Mouse (Mus musculus) heart, adult 8-10 months (tissue): ENCODE data around the gene Tnrc6b. TPM values are rescaled to one million over a fixed set of nuclear protein-coding genes. Genes with fewer than 3 reads are reported as not detected.

Experiments
- DNase-seq: peaks from one replicate; pipeline ENCODE4 v3.0.0; 2022; ENCODE audit warnings: low spot score
- total RNA-seq, 4 experiments: library from RNA; stranded (reverse); gene quantifications; 2 replicates each; pipeline ENCODE4 v1.2.4; 2022

Gene Tnrc6b
- total RNA-seq: 10 to 100 TPM; 48.4 to 52.2 (median 48.9) TPM

DNA sequence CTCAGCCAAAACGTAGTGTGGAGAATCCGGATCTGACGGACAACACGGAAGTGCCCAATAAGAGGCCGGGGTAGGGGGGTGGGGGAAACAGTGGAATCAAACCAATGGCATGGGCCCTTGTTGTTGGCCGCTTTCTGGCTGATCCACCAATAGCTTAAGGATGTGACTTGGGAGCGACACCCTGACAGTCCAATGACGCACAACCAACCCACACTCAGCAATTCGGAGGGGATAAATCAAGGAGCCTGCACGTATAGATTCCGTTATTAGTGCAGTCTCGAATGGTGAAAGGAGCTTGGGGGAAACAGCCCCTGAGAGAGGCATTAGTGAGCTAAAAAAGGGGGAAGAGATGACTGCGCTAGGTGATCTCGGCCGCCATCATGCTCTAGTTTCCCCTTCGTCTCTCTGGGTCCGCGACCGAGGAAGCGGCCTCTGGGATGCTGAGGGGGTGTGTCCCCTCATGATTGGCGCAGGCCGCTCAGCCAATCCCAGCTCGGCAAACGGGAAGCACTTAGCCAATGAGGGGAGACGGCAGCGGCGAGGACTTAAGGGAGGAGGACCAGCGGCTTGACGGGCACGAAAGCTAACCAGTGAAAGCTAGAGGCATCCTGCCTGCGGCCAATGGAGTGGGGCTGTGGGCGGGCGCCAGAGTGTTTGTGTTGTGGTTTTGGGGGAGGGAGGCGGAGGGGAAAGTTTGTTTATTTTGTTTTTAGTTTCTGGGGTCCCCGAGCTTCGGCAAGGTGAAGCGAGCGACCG lies at the start of gene Tnrc6b:
Gene Tnrc6b, plus strand, starts transcription at position 706 of the 756 bp plus-strand sequence.
- peak; percentile 99 for DNase-seq

DNA sequence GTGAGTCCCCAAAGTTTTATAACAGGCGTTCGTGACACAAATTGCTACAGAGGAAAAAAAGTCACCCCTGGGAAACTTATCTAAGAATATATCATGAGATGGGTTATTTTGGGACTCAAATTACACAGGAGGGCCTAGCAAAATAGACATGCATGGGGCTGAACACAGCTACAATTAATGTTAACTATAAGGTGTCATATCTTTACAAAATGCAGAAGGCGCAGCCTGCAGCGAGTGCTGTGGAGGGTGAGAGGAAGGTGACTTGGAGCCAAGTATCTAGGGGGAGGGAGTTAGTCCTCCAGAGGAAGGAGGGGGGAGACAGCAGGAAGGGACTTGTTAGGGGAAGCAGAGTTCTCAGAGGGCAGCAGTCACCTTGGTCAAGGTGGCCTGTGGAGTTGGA lies 46.7 kb upstream of the Tnrc6b start:
- no peak for DNase-seq

DNA sequence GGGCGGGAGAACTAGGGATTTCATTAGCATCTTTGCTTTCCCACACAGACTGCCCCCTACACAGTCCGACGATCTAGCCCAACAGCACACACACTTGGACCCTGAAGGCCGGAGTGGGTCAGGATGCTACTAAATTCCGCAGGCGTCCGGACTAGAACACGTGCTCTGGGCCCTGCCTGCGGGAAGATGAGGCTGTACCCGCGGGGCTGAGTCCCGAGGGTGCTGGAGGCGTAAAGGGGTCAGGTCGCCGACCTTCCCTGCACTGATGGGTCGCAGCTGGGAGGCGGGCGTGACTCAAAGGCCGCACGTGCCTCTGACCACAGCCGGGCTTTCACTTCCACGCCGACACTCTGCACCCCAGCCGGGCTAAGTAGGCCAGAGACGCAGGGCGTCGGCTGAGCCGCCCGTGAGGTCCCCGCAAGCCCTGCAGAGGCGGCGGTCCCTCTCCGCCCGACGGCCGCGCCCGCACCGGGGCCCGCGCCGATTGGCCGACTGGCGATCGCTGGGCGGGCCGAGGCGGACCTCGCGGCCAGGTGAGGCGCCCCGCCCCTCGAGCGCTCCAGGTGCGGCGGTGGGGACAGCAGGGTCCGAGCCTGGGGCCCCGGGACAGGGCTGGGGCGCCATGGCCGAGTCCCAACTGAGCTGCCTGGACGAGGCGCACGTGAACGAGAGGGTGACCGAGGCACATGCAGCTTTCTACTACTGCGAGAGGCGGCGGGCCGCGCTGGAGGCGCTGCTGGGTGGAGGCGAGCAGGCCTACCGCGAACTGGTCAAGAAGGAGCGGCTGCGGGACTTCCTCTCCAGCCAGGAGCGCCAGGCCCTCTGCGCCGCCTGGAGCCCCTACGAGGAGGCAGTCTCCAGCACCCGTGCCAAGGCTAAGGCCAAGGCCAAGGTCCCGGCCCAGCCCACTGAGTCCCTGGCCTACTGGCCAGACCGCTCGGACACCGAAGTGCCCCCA lies 39.5 kb upstream of the Tnrc6b start, which contains the start of gene Fam83f:
Gene Fam83f, plus strand, starts transcription at position 553 of the 958 bp plus-strand sequence.
- peak; percentile 28 for DNase-seq

DNA sequence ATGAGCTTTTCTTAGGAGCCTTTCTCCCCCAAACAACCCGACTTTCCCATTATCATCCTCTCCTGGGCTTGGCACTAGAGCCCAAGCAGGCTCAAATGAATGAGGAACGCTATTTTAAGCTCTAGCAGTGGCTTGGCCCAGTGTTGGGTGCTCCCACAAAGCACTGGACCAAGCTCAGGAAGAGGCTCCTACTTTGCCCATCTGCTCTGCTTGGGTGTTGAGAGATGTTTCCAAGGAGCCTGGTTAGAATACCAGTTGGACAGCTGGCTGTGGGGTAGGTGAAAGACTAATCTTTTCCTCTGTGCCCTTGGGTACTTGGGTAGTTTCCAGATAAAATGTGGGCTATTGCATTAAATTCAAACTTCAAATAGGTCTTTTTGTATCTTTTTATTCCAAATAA lies 38.3 kb upstream of the Tnrc6b start:
- no peak for DNase-seq

DNA sequence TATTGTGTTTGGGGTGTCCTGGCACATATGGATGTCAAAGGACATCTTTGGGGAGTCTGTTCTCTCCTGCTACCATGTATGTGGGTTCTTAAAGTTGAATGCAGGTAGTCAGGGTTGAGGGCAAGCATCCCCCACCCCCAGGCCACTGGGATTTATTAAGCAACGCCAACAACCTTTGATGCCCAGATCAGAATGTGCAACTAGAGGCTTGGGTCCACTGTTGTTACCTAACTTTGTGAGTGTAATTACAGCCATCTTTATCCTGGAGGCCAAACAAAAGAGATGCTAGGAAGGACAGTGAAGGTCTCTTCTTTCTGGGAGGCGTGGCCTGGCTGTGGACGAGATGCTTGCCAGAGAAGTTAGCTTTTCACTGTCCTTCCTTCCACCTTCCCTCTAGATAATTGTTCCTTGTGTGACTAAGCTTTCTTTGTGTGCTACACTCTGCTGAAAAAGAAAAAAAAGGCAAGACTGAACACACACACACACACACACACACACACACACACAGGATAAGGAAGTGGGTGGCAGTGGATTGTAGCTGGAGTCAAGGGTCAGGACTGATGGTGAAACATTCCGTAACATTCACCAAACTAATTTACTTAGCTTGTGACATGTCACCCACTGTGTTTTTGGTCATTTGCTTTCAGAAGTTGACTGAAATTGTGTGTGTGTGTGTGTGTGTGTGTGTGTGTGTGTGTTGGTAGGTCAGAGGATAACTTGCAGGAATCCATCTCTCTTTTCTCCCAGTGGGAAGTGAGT lies 37.6 kb upstream of the Tnrc6b start:
- no peak for DNase-seq

DNA sequence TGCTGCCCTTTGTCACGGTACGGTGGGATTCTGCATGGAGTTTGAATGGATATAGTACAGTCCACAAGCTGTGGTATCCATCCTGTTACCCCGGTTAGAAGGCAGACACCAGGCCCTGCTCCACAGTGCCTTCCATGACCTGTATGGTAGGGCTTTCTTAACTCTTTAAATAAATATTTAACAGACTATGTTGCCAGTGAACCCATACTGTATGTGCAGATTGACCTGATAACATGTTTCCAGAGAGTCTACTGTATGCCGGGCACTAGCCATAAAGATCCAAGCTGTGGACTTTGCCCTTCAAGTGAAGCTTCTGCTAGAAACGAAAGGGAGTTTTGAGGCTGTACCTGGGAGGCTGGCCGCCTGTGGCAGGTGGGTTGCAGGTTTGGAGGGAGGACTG lies 36.4 kb upstream of the Tnrc6b start:
- DNase-seq: no peak

DNA sequence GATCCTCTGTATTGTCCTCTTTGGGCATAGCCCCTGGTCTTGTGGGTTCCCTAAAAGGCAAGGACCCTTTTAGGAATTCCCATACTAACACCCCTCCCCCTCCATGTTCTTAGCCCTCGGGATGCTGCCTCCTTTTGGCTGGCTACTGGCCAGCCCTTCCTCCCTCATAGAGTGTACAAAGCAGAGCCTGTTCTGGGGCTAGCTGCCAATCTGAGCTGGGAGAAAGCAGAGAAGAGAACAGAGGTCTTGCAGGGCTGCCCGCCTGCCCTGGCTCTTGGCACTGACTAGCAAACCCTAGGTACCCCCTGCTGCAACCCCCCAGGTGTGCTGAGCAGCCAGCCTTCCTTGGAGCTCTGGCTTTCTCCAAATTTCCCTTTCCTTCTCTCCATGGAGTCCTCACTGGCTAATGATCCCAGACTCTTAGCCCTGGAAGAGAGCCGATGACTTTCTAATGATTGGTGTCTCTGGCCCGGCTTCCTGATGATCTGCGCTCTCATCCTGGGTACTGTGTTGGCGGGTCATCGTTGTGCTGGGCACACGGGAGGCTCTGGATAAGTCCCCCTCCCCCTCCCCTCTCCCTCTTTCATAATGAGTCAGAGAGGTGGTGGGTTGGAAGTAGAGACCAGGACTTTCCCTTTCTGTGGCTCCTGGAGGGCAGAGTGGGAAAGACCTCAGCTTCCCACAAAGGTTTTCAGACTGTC lies 31.4 kb upstream of the Tnrc6b start:
- peak; percentile 8 for DNase-seq

DNA sequence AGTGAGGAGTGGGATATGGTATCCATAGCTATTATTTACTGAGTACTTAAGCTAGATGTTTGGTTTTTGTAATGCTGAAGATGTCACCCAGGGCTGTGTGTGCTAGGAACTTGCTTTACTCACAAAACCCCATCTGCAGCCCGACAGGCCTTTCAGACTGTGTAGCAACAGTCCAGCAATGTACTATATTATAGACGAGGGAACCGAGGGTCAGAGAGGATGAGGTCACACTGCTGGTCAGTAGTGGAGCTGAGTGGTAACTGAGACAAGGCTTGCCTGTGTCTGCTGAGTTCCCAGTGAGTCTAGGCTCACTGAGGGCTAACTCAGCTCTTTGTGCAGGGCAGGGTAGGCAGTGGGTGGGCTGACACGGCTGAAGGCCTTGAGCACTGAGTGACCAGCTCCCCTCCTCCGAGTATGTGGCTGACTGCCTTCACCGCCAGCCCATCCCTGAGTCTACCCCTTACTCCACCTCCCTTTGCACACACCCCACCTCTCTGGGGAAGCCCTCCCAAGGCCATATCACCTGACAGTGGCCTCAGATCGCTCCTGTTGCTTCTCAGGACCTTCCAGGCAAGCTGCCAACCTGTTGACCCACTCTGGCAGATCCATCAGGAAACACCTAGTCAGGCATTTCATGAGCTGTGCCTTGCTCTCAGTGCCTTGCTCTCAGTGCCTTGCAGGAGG lies 30.6 kb upstream of the Tnrc6b start:
- DNase-seq: no peak

DNA sequence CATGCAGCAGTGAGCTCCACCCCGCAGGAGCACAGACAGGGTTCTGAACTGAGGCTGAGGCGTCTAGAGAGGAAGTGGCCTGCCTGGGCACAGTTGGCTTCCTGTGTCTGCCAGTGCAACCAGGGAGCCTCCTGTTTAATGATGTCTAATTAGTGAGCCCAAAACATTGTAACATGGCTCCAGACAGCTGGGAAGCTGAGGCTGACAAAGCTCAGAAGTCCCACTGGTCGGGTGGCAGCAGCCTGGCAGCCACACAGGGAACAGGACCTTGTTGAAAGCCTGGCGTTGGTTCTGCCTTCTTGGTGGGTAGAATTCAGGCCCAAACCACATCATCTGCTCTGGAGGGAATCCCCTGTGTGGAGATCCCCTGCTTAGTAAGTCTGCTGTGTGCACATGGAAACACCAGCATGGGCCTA lies 29.6 kb upstream of the Tnrc6b start:
- no peak for DNase-seq

DNA sequence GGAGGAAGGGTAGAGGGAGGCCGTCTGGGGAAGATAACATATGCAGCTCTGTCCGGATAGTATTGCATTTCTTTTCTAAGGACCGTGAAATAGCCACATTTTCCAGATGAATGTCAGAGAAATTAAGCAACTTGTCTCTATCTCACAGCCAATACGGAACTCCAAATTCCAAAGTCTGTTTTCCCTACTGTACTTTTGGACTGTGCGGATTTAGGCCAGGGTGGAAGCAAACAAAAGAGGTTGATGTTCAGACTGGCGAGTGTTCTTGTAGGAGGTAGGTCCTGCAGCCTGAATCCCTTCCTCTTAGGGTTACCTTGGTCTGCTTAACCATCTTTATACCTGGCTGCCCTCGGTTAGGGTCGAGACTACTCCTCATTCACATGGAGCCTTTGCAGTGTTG lies 28.8 kb upstream of the Tnrc6b start:
- no peak for DNase-seq

DNA sequence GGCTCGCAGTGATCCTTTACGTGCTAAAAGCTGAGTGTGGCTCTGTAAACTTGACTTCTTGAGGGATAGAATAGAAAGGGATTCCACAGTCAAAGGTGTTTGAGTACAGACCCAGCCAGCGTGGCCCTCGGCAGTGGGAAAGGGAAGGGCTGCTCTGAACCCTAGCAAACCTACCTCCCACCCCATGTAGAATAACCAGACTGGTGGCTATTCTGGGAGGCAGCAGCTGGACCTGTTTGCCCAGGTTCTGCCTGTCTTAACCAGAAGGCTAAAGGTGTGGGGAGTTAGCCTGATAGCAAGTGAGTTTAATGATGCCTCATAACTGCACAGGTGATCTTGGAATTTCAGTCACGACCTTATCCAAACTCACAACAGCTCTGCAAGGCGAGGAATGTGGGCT lies 28.0 kb upstream of the Tnrc6b start:
- no peak for DNase-seq

DNA sequence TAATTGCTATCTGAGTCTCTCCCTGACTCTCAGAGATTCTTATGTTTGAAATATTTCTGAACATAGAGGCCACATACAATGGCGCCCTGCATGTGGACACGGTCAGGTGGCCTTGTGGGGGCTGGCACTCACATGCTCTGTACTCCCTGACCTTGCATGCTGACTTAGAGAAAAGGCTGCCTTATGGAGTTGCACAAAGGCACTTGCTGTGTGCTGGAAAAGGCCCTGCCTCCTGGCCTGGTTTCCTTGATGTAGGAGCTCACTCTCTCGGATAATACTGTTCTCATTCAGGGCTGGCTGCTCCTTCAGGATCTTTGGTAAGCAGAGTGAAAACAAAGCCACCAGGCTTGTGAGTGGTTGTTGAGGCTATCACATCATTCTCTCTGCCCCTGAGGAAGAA lies 27.1 kb upstream of the Tnrc6b start:
- DNase-seq: no peak

DNA sequence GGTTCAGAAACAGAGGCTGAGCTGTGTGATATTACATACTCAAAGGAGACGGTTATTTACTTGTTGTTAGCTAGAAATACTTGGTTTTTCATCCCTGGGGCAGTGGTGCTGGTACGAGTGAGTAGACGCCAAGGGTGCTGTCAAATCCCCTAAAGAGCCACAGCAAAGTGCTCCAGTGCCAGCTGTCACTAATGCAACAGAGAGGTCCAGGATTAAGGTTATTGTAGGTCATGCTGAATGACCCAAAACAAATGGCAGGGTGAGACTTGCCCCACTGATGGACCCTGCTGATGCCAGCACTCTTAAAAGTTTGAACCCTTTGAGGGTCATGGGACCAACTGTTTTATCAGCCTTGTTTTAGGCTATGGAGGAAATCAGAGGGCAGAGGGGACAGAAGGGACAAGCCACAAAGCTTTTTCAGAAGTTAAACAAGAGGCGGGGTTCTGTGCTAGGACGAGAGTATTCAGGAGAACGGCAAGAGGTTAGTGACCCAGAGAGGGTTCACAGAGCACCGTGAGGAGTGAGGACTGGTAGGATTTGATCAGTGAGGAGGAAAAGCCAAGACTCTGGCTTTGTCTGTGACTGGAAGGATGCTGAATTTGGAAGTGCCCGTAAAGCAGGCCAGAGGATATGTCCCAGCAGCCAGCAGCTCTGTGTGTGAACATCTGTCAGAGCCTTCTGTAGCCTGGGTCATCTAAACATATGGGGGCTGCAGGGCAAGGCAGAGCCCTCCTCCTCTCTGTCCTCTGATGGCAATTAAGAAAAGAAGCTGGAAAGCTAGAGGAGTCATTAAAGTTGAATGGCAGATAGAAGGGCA lies 26.1 kb upstream of the Tnrc6b start:
- DNase-seq: no peak

DNA sequence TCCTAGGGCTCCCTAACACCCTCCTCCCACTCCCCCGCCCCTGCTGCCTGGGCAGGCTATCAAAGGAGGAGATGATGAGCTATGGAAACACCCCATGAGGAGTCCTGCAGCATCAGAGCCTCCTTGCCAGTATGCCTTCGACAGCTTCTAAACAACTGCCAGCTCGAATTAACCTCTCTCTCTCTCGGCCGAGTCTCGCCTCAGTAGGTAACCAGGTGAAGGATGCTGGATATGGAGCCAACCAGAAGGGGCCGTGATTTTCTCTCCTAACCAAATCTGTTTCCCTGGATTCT lies 25.6 kb upstream of the Tnrc6b start:
- DNase-seq: no peak

DNA sequence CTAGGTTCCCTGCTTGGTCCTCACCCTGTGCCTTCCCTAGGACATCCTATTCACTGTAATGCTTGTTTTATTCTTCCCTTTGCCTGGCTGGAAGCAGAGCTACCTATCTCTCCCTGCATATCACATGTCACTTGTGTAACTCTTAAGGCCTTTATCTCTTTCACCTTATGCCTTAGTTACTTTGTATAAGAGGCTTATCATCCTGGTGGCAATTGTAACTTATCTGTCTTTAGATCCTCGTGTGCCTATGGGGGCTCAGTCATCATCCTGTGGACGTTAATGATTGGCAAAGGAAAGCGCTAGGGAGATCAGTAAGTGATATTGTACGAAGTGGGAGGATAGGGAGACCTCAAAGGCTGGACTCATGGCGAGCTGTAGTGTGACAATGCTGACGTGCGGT lies 22.6 kb upstream of the Tnrc6b start:
- no peak for DNase-seq

DNA sequence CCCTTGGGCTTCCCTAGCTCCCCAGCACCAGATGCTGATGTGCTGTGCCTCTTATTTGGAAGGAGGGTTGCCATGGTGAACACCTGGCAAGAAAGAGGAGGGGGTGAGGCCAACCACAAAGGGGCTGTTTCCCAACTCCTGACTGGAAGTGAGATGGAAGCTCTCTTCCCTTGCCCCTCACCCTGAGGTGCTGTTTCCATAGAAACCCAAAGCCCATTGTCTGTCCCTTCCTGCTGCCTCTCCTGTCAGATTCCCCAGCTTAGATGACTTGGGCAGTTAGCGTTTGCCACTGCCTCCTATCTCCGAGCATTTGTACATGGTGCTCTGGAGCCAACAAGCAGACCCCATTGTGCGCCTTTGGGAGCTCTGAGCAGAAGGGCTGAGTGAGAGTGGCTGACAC lies 17.6 kb upstream of the Tnrc6b start:
- no peak for DNase-seq

DNA sequence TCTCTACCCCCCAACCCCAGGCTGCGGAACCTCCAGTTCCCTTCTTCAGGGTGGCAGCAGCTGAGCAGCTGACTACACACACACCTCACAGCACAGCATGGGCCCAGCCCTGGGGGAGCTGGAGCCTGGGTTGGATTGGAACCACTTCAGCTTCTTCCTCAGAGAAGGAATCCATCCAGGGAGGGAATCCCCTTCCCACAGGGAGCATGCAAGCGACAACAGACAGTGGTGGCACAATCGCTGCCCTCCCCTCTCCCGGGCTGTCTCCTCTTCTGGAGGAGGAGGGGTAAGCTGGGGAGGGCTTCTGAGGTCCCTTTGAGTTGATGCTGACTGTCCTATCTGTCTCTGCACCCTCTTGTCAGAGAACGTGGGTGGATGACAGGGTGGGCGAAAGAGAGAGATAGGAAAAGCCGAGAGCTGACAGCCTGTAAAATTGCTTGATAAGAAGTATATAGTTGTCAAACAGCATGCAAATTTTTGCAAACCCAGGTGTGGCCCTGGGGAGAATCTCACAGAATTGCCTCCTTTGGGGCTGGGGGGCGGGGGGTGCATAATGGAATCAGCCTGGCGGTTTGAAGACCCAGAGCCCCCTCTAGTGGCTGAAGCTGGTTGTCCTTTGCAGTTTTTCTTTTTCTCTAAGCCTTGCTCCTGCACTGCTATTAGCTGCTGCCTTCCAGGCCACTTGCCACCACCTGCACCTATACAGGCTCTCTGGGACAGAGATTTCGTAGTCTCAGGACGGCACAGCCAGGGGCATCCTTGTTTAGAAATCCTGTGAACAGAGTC lies 16.8 kb upstream of the Tnrc6b start:
- DNase-seq: no peak

DNA sequence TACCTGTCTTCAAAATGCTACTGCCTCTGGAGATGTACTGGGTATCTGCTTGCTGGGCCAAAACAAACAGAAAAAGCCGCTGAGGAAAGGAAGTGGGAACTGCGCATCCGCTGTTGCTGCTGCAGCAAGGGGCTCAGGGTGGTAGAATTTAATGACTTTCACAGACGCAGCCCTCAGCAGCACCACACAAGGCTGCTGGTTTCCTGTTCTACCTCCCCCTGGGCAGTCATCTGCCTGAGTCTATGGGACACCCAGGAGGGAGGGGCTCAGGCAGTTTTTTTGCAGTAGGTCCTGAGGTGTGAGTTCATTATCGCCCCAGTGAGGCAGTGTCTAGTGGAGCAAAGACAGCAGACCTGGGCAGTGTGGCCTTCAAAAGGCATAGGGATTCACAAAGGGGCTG lies 13.5 kb upstream of the Tnrc6b start:
- DNase-seq: no peak
